Mouse (Mus musculus): Measurements from ENCODE around the gene Poldip2.
"Not testable (repeated sequence)": the region's sequence is repeated elsewhere in the genome, so short reads cannot be mapped to it uniquely, and the experiment has no call there.

The Poldip2 gene

DNA sequence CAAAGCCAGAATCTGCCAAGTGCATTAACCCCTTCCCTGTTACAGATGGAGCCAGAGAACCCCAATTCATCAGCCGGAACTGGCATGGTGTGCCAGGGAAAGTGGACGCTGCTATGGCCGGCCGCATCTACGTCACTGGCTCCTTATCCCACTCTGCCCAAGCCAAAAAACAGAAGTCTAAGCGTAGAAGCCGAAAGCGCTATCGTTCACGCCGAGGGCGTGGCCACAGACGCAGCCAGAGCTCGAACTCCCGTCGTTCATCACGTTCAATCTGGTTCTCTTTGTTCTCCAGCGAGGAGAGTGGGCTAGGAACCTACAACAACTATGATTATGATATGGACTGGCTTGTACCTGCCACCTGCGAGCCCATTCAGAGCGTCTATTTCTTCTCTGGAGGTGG is 10.5 kb upstream of the Poldip2 start:
- DNase-seq (ENCODE audit: low read depth, low spot score): no peak

DNA sequence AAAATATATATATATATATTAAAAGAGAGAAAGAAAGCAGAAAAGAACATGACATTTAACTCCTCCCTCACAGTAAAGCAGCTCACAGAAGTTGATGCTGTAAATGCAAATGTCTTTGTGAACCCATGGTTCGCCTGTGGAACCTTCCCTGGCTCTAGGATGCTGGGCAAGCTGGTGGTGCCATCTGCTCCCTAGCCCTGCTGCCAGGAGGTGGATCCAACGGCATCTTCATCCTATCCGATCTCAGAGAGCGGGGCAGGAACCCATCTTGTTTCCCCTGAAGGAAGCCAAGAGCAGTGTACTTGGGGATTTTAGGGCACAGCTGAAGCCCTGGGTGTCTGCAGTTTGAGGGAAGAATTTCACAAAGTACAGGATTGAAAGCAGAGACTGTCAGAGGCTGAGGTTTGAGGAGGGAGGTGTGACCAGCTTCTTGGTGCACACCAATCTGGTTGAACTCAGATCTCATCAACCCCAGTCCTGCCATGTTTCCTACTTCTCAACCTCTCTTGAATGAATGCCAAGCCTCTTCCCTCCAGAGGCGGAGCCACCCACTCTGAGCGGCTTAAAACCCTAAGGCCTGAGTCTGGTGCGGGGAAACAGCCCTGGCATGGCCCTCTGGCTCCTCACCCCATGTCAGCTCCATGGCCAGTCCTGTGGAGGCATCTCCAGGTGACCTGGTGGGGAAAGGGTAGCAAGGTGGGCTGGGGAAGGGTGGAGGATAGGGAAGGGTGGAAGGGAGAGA is 8.9 kb upstream of the Poldip2 start, which contains the start of gene Sebox:
Sebox (plus strand) TSS at position 539 of the 742 bp plus-strand sequence.
- no peak for DNase-seq (ENCODE audit: low read depth, low spot score)

- no peak for DNase-seq (ENCODE audit: low read depth, low spot score)
Measured at GRCm38 (mm10) chr11:78505430-78505829, 6.6 kb upstream of the Poldip2 start.

GRCm38 (mm10) chr11:78509148-78509547 is 2.8 kb upstream of the Poldip2 start:
- peak; percentile 68 for DNase-seq (ENCODE audit: low read depth, low spot score)

DNA sequence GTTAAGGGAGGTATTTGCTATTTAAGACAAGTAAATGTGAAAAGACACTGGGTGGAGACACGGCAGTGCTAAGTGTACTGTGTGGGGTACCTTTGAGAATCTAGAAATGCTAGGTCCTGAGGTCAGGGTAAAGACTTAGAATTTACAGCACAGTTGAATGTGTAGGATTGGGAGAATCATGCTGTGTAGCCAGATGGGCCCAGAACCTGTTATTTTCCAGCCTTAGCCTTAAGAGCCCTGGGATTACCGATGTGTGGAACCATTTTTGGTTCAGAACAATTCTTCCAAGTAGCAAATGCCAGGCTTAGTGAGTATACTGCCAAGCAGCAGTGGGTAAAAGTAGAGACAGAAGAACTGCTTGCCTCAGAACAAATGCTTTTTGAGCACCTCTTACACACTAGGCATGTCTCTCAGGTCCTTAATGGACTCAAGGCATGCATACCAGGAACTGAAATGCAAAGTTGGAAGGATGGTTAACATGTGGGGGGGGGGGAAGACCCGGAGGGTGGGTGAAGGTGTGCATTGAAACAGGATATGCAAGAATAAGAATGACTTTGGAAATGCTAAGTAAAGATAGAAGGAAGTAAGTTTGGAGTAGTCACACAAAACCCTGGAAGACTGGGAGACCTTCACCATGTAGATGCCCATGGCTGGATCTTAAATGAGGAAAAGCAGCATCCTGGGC is 1.3 kb downstream of the Poldip2 start:
- DNase-seq (ENCODE audit: low read depth, low spot score): no peak

DNA sequence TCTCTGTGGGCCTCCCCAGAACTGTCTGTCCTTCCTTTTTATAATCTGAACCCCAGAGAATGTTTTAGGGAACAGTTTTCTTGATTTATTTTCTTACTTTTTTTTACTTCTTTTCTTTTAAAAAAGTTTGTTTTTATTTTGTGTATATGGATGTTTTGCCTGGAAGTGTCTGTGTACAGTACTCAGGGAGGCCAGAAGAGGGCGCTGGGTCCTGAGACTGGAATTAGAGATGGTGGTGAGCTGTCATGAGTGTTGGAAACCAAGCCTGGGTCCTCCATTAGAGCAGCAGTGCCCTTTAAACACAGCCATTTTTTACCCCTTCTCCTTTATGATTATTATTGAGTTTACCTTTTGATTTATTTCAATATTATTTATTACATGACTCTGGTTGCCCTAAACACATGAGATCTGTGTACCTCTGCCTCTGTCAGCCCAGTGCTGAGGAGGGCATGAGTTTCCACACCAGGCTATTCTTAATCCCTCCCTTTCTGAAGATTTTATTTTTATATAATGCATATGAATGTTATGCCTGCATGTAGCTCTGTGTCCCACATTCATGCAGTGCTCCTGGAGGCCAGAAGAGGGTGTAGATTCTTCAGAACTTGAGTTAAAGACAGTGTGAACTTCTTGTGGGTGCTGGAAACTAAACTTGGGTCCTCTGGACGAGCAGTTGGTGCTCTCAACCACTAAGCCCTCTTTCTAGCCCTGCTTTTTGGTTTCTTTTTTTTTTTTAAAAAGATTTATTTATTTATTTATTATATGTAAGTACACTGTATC is 3.7 kb downstream of the Poldip2 start:
- peak; percentile 53 for DNase-seq (ENCODE audit: low read depth, low spot score)

DNA sequence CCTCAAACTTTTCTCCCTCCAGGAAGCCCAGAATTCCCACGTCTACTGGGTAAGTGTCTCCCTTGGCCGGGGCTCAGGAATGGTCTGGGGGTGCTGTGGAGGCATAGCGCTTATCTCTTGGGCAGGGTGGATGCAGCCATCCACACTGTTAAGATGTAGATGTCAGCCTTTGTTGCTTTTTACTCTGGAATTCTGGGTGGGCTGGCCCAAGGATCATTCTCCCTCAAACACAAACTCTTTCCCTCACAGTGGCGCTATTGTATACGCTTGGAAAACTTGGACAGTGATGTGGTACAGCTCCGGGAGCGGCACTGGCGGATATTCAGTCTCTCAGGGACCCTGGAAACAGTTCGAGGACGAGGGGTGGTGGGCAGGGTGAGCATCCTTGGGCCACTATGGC is 6.9 kb downstream of the Poldip2 start:
- no peak for DNase-seq (ENCODE audit: low read depth, low spot score)

DNA sequence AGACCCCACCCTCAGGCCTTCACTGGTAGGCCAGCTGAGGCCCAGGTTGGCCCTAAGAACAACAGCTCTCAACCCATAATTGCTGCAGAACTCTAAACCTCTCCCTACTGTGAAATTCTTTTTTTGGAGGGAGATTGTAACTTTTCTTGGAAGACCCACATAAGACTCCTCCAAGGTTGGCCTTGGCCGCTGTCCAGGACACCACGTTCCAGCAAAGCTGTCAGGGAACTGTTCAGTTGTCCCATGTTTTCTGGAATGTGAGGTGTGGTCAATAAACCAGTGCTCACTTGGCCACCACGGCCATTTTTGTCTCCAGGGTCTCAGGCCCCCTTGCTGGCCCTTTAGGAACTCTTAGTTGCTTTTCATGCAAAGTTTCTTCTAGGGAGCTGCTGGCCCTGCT is 9.9 kb downstream of the Poldip2 start:
- DNase-seq (ENCODE audit: low read depth, low spot score): no peak

GRCm38 (mm10) chr11:78522481-78522997 is 10.5 kb downstream of the Poldip2 start:
- DNase-seq (ENCODE audit: low read depth, low spot score): peak; percentile 64

- no peak for DNase-seq (ENCODE audit: low read depth, low spot score)
Measured at GRCm38 (mm10) chr11:78523241-78523955, 11.4 kb downstream of the Poldip2 start.

DNA sequence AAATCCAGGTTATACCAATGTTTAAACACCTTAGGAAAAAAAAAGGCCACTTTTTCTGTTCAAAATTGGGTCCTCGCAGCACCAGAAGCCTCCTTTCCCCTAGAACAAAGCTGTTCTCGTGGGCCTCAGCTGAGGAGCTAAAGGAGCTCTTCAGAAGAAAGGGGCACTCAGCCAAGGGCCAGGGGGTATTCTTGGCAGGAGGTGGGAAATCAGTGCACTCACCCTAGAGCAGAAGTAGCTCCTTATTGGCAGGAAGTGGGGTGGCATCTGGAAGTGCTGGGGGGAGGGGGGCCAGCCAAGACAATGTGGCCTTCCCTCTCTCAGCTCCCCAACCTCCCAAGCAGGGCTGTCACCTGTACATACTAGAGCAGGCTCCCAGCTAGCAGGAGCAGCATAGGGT is 12.8 kb downstream of the Poldip2 start:
- no peak for DNase-seq (ENCODE audit: low read depth, low spot score)

DNA sequence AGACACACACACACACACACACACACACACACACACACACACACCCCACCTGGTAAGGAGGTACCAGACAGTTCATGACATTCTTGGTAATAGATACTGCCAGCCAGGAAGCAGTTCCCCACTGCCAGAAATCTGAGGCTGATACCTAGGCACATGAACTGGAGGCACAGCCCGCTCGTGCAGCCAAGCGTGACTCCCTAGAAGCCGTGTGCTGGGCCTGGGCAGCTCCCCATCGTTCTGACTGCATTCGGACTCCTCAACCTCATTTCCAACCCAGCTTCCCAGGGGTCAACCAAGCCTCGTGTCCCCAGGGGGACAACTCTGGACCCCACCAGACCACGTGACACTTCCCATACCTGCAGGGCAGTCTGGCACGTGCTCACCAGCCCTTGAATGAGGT is 16.7 kb downstream of the Poldip2 start:
- DNase-seq (ENCODE audit: low read depth, low spot score): no peak

GRCm38 (mm10) chr11:78530001-78530400 is 18.0 kb downstream of the Poldip2 start:
- no peak for DNase-seq (ENCODE audit: low read depth, low spot score)

- no peak for DNase-seq (ENCODE audit: low read depth, low spot score)
Measured at GRCm38 (mm10) chr11:78531046-78531445, 19.1 kb downstream of the Poldip2 start.

DNA sequence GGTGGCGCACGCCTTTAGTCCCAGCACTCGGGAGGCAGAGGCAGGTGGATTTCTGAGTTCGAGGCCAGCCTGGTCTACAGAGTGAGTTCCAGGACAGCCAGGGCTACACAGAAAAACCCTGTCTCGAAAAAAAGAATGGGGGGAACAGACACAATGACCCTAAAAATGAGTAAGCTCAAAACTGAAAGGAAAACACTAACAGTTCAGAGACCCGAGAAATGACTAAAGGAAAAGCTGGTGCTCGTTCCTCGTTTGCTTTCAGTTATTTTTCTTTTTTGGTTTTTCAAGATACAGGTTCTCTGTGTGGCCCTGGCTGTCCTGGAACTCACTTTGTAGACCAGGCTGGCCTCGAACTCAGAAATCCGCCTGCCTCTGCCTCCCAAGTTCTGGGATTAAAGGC is 19.5 kb downstream of the Poldip2 start:
- DNase-seq (ENCODE audit: low read depth, low spot score): not testable (repeated sequence)

DNA sequence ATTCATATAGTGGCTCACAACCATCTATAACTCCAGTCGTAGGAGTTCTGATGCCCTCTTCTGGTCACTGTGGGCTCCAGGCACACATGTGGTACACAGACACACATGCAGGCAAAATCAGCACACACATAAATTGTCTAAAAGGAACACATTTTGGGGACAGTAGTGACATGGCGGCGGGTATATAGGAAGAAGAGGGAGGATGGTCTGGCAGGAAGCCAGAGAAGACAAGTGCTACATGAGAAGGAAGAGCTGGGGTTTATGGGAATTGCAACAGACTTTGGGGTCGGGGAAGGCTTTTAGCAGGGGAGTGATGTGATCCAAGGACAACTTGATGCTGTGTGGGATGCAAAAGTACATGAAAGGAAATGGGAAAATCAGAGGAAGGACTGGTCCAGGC is 22.5 kb downstream of the Poldip2 start:
- DNase-seq (ENCODE audit: low read depth, low spot score): no peak

DNA sequence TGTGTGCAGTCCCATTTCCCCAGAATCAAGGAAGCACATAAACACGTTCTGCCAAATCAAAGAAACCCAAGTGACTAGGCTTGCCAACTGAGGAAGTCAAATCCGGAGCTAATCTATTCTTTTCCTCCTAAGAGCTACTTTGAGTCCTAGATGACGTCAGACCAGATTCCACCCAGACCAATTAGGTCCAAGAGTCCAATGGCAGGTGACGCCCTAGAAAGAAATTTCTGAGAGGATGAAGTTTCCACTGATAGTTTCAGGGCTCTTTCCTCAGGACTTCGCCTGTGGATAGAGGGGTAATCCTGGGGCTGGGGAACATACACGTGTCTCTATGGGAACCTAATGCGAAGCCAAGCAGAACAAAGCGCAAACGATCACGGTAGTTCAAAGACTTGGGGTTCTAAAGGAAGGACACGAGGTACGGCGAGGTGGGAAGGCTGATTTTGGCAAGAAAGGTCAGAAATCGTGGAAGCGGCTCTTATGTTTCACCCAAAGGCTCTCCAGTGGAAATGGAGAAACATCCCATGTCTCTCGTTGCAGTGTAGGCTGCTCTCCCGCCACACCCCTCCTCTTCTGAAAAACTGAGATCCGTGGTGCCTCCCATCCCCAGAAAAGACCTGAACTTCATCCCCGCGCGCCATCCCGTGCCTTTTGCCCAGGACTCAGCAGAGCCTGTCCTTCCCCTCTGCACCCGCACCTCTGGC is 23.5 kb downstream of the Poldip2 start:
- peak; percentile 44 for DNase-seq (ENCODE audit: low read depth, low spot score)

- peak; percentile 99 for DNase-seq (ENCODE audit: low read depth, low spot score)
Measured at GRCm38 (mm10) chr11:78536080-78536689, 24.2 kb downstream of the Poldip2 start, which contains the start of the genes Tnfaip1 and Ift20. Gene Tnfaip1, minus strand, starts transcription at chr11:78536332. Gene Ift20, plus strand, starts transcription at chr11:78536361.

DNA sequence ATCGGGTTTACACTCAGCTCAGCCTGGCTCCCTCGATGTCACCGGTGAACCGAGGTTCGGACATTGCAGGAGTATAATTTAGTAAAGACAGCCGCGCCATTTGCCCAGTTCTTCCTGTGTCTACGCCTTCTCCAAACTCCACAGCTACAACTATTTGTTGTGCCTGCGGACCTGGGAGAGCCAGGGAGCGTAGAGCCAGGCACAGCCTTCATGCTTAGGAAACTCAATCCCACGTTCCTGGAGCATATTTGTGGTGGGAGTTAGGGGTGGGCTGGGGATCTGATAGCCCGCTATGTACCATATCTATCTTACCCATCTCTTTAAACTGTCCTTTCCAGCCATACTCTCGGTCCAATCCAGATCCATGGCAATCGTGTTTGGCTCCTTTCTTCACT is 24.7 kb downstream of the Poldip2 start:
- no peak for DNase-seq (ENCODE audit: low read depth, low spot score)

DNA sequence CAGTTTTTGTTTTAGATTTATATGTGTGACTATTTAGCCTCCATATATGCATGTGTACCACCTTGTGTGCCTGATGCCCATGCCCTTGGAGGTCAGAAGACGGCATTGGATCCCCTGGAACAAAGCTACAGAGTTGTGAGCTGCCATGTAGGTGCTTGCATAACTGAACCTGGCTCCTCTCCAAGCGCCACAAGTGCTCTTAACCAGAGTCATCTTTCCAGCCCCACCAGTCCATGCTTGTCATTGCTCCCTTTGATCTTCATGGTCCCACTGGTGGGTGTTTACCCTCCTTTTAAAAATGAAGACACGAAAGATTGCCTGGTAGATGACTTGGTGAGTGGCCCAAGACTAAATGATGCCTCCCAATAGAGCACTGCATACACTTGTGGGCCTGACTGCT is 28.4 kb downstream of the Poldip2 start:
- DNase-seq (ENCODE audit: low read depth, low spot score): no peak

All from CD4-positive, CD25-positive, alpha-beta regulatory T cell, adult 2 months (primary cell).